In the genomic region with DNA sequence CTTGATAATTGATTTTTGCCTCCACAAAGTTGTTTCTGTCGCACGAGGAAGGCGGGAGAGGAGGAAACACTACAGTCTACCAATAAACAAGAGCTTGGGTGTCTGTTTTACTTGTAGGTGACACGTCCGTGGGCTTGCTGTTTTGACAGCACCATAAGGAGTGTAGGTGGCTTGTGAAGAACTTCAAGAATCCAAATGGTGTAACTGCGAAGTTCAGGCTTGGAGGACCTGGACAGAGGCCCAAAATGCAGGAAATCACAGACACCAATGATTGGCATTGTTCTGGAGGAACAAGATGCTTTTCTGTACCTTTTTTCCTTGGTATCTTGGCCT, we compare ENCODE assay signal across 8 mouse cellular contexts.
DNase-seq lines count a peak whose midpoint lies in the region; ATAC-seq lines count a peak whose summit lies in the region.

No protein-coding gene starts in this region.

- peak; percentile 16; the same call in 1 of the 2 replicates for ATAC-seq in kidney, embryonic 15.5 days (replicated peaks; ENCODE audit: low FRiP score)
- ATAC-seq in embryonic facial prominence, embryonic 11.5 days (replicated peaks; ENCODE audit: insufficient number of reproducible peaks, low FRiP score, low TSS enrichment, low read depth), result peak; percentile 8; the same call in 1 of the 2 replicates
- peak; percentile 35; the same call in 1 of the 2 replicates for ATAC-seq in intestine, embryonic 15.5 days
- peak; percentile 4; the same call in 1 of the 2 replicates for ATAC-seq in liver, embryonic 16.5 days (ENCODE audit: low read depth)

- H3K4me2 ChIP-seq in kidney, embryonic 15.5 days, result peak overlapping the region; percentile 66
- H3K4me2 ChIP-seq in embryonic facial prominence, embryonic 11.5 days (ENCODE audit: low read depth, low read length), result peak overlapping the region; percentile 59
- H3K4me2 ChIP-seq in intestine, embryonic 15.5 days (replicated peaks), result peak overlapping the region; percentile 77
- peak overlapping the region; percentile 78 for H3K4me2 ChIP-seq in liver, embryonic 16.5 days (ENCODE audit: low read depth, low read length)

- no peaks in the 10 kb centered on the region for H3K36me3 ChIP-seq in kidney, embryonic 15.5 days
- H3K36me3 ChIP-seq in embryonic facial prominence, embryonic 11.5 days (replicated peaks; ENCODE audit: control insufficient read depth, insufficient read depth, low read depth, low read length), result no peaks in the 10 kb centered on the region
- no peaks in the 10 kb centered on the region for H3K36me3 ChIP-seq in intestine, embryonic 15.5 days
- no peaks in the 10 kb centered on the region for H3K36me3 ChIP-seq in liver, embryonic 16.5 days (ENCODE audit: control insufficient read depth, insufficient read depth)

- H3K9ac ChIP-seq in kidney, embryonic 15.5 days, result peak overlapping the region; percentile 64
- H3K9ac ChIP-seq in embryonic facial prominence, embryonic 11.5 days (replicated peaks; ENCODE audit: low read length), result peak overlapping the region; percentile 57
- H3K9ac ChIP-seq in intestine, embryonic 15.5 days, result peak overlapping the region; percentile 64
- H3K9ac ChIP-seq in liver, embryonic 16.5 days (ENCODE audit: low read depth, low read length), result peak overlapping the region; percentile 72

- H3K4me3 ChIP-seq in kidney, embryonic 15.5 days (replicated peaks), result peak overlapping the region; percentile 62
- peak overlapping the region; percentile 45 for H3K4me3 ChIP-seq in embryonic facial prominence, embryonic 11.5 days (ENCODE audit: low read depth, low read length)
- peak overlapping the region; percentile 55 for H3K4me3 ChIP-seq in intestine, embryonic 15.5 days (replicated peaks)
- H3K4me3 ChIP-seq in liver, embryonic 16.5 days (ENCODE audit: low read depth, low read length), result peak overlapping the region; percentile 66

- DNase-seq in kidney, postnatal 14 days, result no peak
- DNase-seq in embryonic facial prominence, embryonic 11.5 days (ENCODE audit: low spot score), result peak; percentile 5
- peak; percentile 53 for DNase-seq in right cerebral cortex, postnatal 25 days
- DNase-seq in retina, postnatal 1 day, result no peak
- DNase-seq in MN1 (ENCODE audit: low spot score), result no peak

- H3K27me3 ChIP-seq in kidney, embryonic 15.5 days, result no peaks in the 10 kb centered on the region
- H3K27me3 ChIP-seq in embryonic facial prominence, embryonic 11.5 days (ENCODE audit: control insufficient read depth, insufficient read depth, low read length), result no peaks in the 10 kb centered on the region
- no peaks in the 10 kb centered on the region for H3K27me3 ChIP-seq in intestine, embryonic 15.5 days (replicated peaks)
- no peaks in the 10 kb centered on the region for H3K27me3 ChIP-seq in liver, embryonic 16.5 days (ENCODE audit: control insufficient read depth, insufficient read depth, low read depth, low read length)

- peak overlapping the region; percentile 92 for H3K27ac ChIP-seq in kidney, embryonic 15.5 days
- 0 out of 2 replicates have a peak overlapping the region, but pooled peaks have one; percentile 25 for H3K27ac ChIP-seq in embryonic facial prominence, embryonic 11.5 days (replicated peaks; ENCODE audit: low read depth, low read length)
- H3K27ac ChIP-seq in intestine, embryonic 15.5 days, result peak overlapping the region; percentile 87
- H3K27ac ChIP-seq in liver, embryonic 16.5 days (ENCODE audit: low read length), result peak overlapping the region; percentile 49

- peaks cover 21% of the 10 kb centered on the region for H3K4me1 ChIP-seq in kidney, embryonic 15.5 days
- H3K4me1 ChIP-seq in embryonic facial prominence, embryonic 11.5 days (ENCODE audit: control insufficient read depth, insufficient read depth, low read length), result no peaks in the 10 kb centered on the region
- H3K4me1 ChIP-seq in intestine, embryonic 15.5 days (replicated peaks), result peaks cover 4% of the 10 kb centered on the region; the same call in 1 of the 2 replicates
- peaks cover 25% of the 10 kb centered on the region for H3K4me1 ChIP-seq in liver, embryonic 16.5 days (ENCODE audit: control insufficient read depth, low read depth, low read length)

- no peaks in the 10 kb centered on the region for H3K9me3 ChIP-seq in kidney, embryonic 15.5 days (replicated peaks)
- H3K9me3 ChIP-seq in embryonic facial prominence, embryonic 11.5 days (replicated peaks; ENCODE audit: control insufficient read depth, low read length), result no peaks in the 10 kb centered on the region
- no peaks in the 10 kb centered on the region for H3K9me3 ChIP-seq in intestine, embryonic 15.5 days
- no peaks in the 10 kb centered on the region for H3K9me3 ChIP-seq in liver, embryonic 16.5 days (replicated peaks; ENCODE audit: control insufficient read depth, low read length)

- 5% methylated on average over 6 of the region's 6 CpGs for WGBS in kidney, embryonic 15.5 days
- 5% methylated on average over 6 of the region's 6 CpGs for WGBS in embryonic facial prominence, embryonic 11.5 days
- WGBS in intestine, embryonic 15.5 days, result 4% methylated on average over 6 of the region's 6 CpGs
- 5% methylated on average over 6 of the region's 6 CpGs for WGBS in liver, embryonic 16.5 days (ENCODE audit: insufficient replicate concordance)

Comparison
In these comparisons a context has a peak if more than half of its experiments do, and no peak if none do; other contexts are left out.
1. H3K27ac ChIP-seq: peak in every context shown above with its lines; median percentile 92 in kidney, embryonic 15.5 days; 87 in intestine, embryonic 15.5 days; 49 in liver, embryonic 16.5 days; 25 in embryonic facial prominence, embryonic 11.5 days.
2. DNase-seq: peak in embryonic facial prominence, embryonic 11.5 days (single experiment) and right cerebral cortex, postnatal 25 days (single experiment); none in kidney, postnatal 14 days (single experiment), retina, postnatal 1 day (single experiment) and MN1 (single experiment).
3. Peak in every context shown above with its lines, with median percentiles within 50 percentile points of each other: ATAC-seq, H3K4me2 ChIP-seq, H3K4me3 ChIP-seq and H3K9ac ChIP-seq.